Comparison of ENCODE assay signal across 12 mouse cellular contexts in the genomic region with DNA sequence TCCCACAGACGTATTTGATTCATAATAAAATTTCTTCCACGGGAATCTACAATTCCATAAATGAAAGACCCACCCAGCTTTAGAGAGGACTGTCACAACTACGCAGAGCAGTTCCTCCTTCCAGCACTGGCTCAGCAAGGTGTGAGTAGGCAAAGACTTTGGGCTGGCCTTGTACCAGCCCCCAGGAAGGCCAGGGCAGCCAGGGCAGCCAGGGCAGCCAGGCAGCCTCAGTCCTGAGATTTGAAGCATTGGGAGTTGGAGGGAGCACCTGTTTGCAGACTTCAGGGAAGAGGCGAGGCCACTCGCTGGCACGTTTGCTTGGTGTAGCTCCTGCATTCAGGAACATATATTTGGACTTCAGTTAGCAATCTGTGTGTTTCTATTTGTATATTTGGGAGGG.
A peak's percentile ranks its signal among the peaks of the same experiment; 100 is the strongest.
DNase-seq lines count a peak whose midpoint lies in the region; ATAC-seq and TF ChIP-seq lines count a peak whose summit lies in the region.
"Had no signal": no experiment of that assay in that cellular context is flagged by ENCODE, and none has a peak within 500 bp of the region (broad histone marks: within the 10 kb centered on the region; RNA-seq: fewer than 3 reads in every experiment).

No protein-coding gene starts in this region.

- no peak for TF ChIP-seq CTCF in brain, embryonic 14.5 days (IDR thresholded peaks at IDR 0.05; ENCODE audit: borderline replicate concordance, extremely low read depth, insufficient read depth, insufficient read length)
- TF ChIP-seq CTCF in thymus, adult 2 months (IDR thresholded peaks at IDR 0.05; ENCODE audit: borderline replicate concordance, control insufficient read depth, extremely low read depth, insufficient read depth, low read length, poor library complexity), result no peak

- DNase-seq in heart, postnatal 14 days, result no peak
- DNase-seq in brain, embryonic 14.5 days (ENCODE audit: low read depth), result peak; percentile 49
- DNase-seq in thymus, postnatal 25 days, result no peak
- no peak for DNase-seq in spleen, adult 12 weeks (ENCODE audit: low spot score)
- DNase-seq in thymus, adult 2 months, result no peak
- DNase-seq: adrenal gland, adult 8-10 months; gastrocnemius, postnatal 36 days; right cerebral cortex, postnatal 4 days had no signal

- H3K9ac ChIP-seq in heart, embryonic 16.5 days (ENCODE audit: low read length), result no peak overlapping the region
- H3K9ac ChIP-seq in hindbrain, embryonic 12.5 days, result no peak overlapping the region
- no peak overlapping the region for H3K9ac ChIP-seq in midbrain, embryonic 13.5 days (replicated peaks)

- no peak for ATAC-seq in heart, embryonic 16.5 days (replicated peaks; ENCODE audit: extremely low read depth, insufficient read depth, low FRiP score)
- no peak for ATAC-seq in hindbrain, embryonic 12.5 days (ENCODE audit: low FRiP score)
- ATAC-seq in midbrain, embryonic 13.5 days, result 0 out of 2 replicates have a peak, but pooled peaks have one; percentile 9

- H3K9me3 ChIP-seq in heart, embryonic 16.5 days (replicated peaks; ENCODE audit: control insufficient read depth, low read length), result no peaks in the 10 kb centered on the region
- H3K9me3 ChIP-seq in hindbrain, embryonic 12.5 days (replicated peaks), result no peaks in the 10 kb centered on the region
- no peaks in the 10 kb centered on the region for H3K9me3 ChIP-seq in midbrain, embryonic 13.5 days
- H3K9me3 ChIP-seq: megakaryocyte, embryonic 14.5 days had no signal

- H3K4me3 ChIP-seq in heart, embryonic 16.5 days (ENCODE audit: low read length), result peak overlapping the region; percentile 42; the same call in 1 of the 2 replicates
- no peak overlapping the region for H3K4me3 ChIP-seq in hindbrain, embryonic 12.5 days
- H3K4me3 ChIP-seq in midbrain, embryonic 13.5 days (replicated peaks), result peak overlapping the region; percentile 31
- no peak overlapping the region for H3K4me3 ChIP-seq in thymus, adult 2 months (ENCODE audit: control insufficient read depth, insufficient read depth, low read length)
- H3K4me3 ChIP-seq: megakaryocyte, embryonic 14.5 days had no signal

- no peak overlapping the region for H3K27ac ChIP-seq in heart, embryonic 16.5 days (ENCODE audit: low read length)
- H3K27ac ChIP-seq in hindbrain, embryonic 12.5 days, result no peak overlapping the region; the same call in 1 of the 2 replicates
- peak overlapping the region; percentile 84 for H3K27ac ChIP-seq in midbrain, embryonic 13.5 days
- H3K27ac ChIP-seq in thymus, adult 2 months (ENCODE audit: control insufficient read depth, insufficient read depth, low read length), result no peak overlapping the region

- TF ChIP-seq POLR2A in brain, embryonic 14.5 days (IDR thresholded peaks at IDR 0.05; ENCODE audit: borderline replicate concordance, extremely low read depth, insufficient read depth, insufficient read length, poor library complexity, severe bottlenecking), result no peak
- TF ChIP-seq POLR2A in thymus, adult 2 months (IDR thresholded peaks at IDR 0.05; ENCODE audit: control insufficient read depth, extremely low read depth, insufficient read depth, low read length, poor library complexity), result no peak

- H3K4me1 ChIP-seq in heart, embryonic 16.5 days (ENCODE audit: control insufficient read depth, insufficient read depth, low read length), result 0 out of 2 replicates have a peak, but pooled peaks cover 5% of the 10 kb centered on the region
- peaks cover 31% of the 10 kb centered on the region for H3K4me1 ChIP-seq in hindbrain, embryonic 12.5 days
- H3K4me1 ChIP-seq in midbrain, embryonic 13.5 days (replicated peaks), result peaks cover 51% of the 10 kb centered on the region
- H3K4me1 ChIP-seq in thymus, adult 2 months (replicated peaks; ENCODE audit: control insufficient read depth, insufficient read depth, low read length), result no peaks in the 10 kb centered on the region
- H3K4me1 ChIP-seq: megakaryocyte, embryonic 14.5 days had no signal

- 11% methylated on average over 6 of the region's 6 CpGs for WGBS in heart, embryonic 16.5 days
- 8% methylated on average over 6 of the region's 6 CpGs for WGBS in hindbrain, embryonic 12.5 days
- WGBS in midbrain, embryonic 13.5 days, result 4% methylated on average over 6 of the region's 6 CpGs
- WGBS in thymus, adult 2 months, result 23% methylated on average over 6 of the region's 6 CpGs

- intact Hi-C loops in heart, postnatal 14 days (cut with DNase I), result no loop called here

- H3K36me3 ChIP-seq in heart, embryonic 16.5 days (ENCODE audit: control insufficient read depth, insufficient read depth), result no peaks in the 10 kb centered on the region
- no peaks in the 10 kb centered on the region for H3K36me3 ChIP-seq in hindbrain, embryonic 12.5 days
- H3K36me3 ChIP-seq in midbrain, embryonic 13.5 days, result no peaks in the 10 kb centered on the region
- no peaks in the 10 kb centered on the region for H3K36me3 ChIP-seq in thymus, adult 2 months (ENCODE audit: control insufficient read depth, insufficient read depth, low read length)

- peak overlapping the region; percentile 59; the same call in 1 of the 2 replicates for H3K4me2 ChIP-seq in heart, embryonic 16.5 days (ENCODE audit: low read depth, low read length)
- peak overlapping the region; percentile 52 for H3K4me2 ChIP-seq in hindbrain, embryonic 12.5 days (replicated peaks)
- peak overlapping the region; percentile 57 for H3K4me2 ChIP-seq in midbrain, embryonic 13.5 days (replicated peaks)

- peaks cover 75% of the 10 kb centered on the region for H3K27me3 ChIP-seq in heart, embryonic 16.5 days (ENCODE audit: control insufficient read depth, insufficient read depth, low read length)
- peaks cover 62% of the 10 kb centered on the region for H3K27me3 ChIP-seq in hindbrain, embryonic 12.5 days
- H3K27me3 ChIP-seq in midbrain, embryonic 13.5 days, result peaks cover 42% of the 10 kb centered on the region
- peaks cover 2% of the 10 kb centered on the region; the same call in 1 of the 2 replicates for H3K27me3 ChIP-seq in thymus, adult 2 months (ENCODE audit: control insufficient read depth, insufficient read depth, low read length)

Comparison
In these comparisons a context has a peak if more than half of its experiments do, and no peak if none do; other contexts are left out.
1. H3K4me3 ChIP-seq: peak in heart, embryonic 16.5 days (single experiment) and midbrain, embryonic 13.5 days (single experiment); none in hindbrain, embryonic 12.5 days (single experiment) and thymus, adult 2 months (single experiment).
2. Peak in every context shown above with its lines, with median percentiles within 50 percentile points of each other: H3K4me2 ChIP-seq.